Mouse (Mus musculus) cerebellum, adult 9-10 months (tissue): ENCODE results near the gene Gnb5.

Experiments used
- DNase-seq: peaks from one replicate; pipeline ENCODE4 v3.0.0; 2022

Gene Gnb5

GRCm38 (mm10) chr9:75306126-75306898 lies at the start of gene Gnb5:
Gnb5 (plus strand) TSS chr9:75306288.
- peak; percentile 95 for DNase-seq

- no peak for DNase-seq
Measured at GRCm38 (mm10) chr9:75258792-75259191, 47.3 kb upstream of the Gnb5 start.

GRCm38 (mm10) chr9:75259656-75260055 lies 46.4 kb upstream of the Gnb5 start:
- DNase-seq, result no peak

- no peak for DNase-seq
Measured at GRCm38 (mm10) chr9:75261332-75261872, 44.7 kb upstream of the Gnb5 start.

- no peak for DNase-seq
Measured at GRCm38 (mm10) chr9:75262235-75262826, 43.8 kb upstream of the Gnb5 start.

GRCm38 (mm10) chr9:75264008-75264718 lies 41.9 kb upstream of the Gnb5 start:
- no peak for DNase-seq

- no peak for DNase-seq
Measured at GRCm38 (mm10) chr9:75267147-75267546, 38.9 kb upstream of the Gnb5 start.

GRCm38 (mm10) chr9:75270382-75270781 lies 35.7 kb upstream of the Gnb5 start:
- no peak for DNase-seq

- DNase-seq, result no peak
Measured at GRCm38 (mm10) chr9:75271539-75271938, 34.5 kb upstream of the Gnb5 start.

GRCm38 (mm10) chr9:75273646-75274045 lies 32.4 kb upstream of the Gnb5 start:
- DNase-seq, result no peak

- DNase-seq, result no peak
Measured at GRCm38 (mm10) chr9:75274486-75274885, 31.6 kb upstream of the Gnb5 start.

- no peak for DNase-seq
Measured at GRCm38 (mm10) chr9:75275051-75275450, 31.0 kb upstream of the Gnb5 start.

GRCm38 (mm10) chr9:75280814-75281213 lies 25.3 kb upstream of the Gnb5 start:
- peak; percentile 76 for DNase-seq

GRCm38 (mm10) chr9:75282179-75282578 lies 23.9 kb upstream of the Gnb5 start:
- no peak for DNase-seq

GRCm38 (mm10) chr9:75282830-75283229 lies 23.3 kb upstream of the Gnb5 start:
- DNase-seq, result peak; percentile 93

- peak; percentile 86 for DNase-seq
Measured at GRCm38 (mm10) chr9:75283636-75284035, 22.5 kb upstream of the Gnb5 start.

- DNase-seq, result no peak
Measured at GRCm38 (mm10) chr9:75285363-75285762, 20.7 kb upstream of the Gnb5 start.

- no peak for DNase-seq
Measured at GRCm38 (mm10) chr9:75287636-75288035, 18.5 kb upstream of the Gnb5 start.

- peak; percentile 59 for DNase-seq
Measured at GRCm38 (mm10) chr9:75289545-75289944, 16.5 kb upstream of the Gnb5 start.

GRCm38 (mm10) chr9:75299342-75299741 lies 6.7 kb upstream of the Gnb5 start:
- DNase-seq, result peak; percentile 65

GRCm38 (mm10) chr9:75303033-75303432 lies 3.1 kb upstream of the Gnb5 start:
- peak; percentile 55 for DNase-seq

- peak; percentile 69 for DNase-seq
Measured at GRCm38 (mm10) chr9:75303701-75304261, 2.3 kb upstream of the Gnb5 start.

- no peak for DNase-seq
Measured at GRCm38 (mm10) chr9:75304286-75304685, 1.8 kb upstream of the Gnb5 start.
